Mouse (Mus musculus) cerebellum, adult 8-10 months (tissue): Measurements from ENCODE around the gene Prodh2.
"Not testable (repeated sequence)": the region's sequence is repeated elsewhere in the genome, so short reads cannot be mapped to it uniquely, and the experiment has no call there.

Source experiments
- DNase-seq: peaks from one replicate; pipeline ENCODE4 v3.0.0; 2022

Gene Prodh2

DNA sequence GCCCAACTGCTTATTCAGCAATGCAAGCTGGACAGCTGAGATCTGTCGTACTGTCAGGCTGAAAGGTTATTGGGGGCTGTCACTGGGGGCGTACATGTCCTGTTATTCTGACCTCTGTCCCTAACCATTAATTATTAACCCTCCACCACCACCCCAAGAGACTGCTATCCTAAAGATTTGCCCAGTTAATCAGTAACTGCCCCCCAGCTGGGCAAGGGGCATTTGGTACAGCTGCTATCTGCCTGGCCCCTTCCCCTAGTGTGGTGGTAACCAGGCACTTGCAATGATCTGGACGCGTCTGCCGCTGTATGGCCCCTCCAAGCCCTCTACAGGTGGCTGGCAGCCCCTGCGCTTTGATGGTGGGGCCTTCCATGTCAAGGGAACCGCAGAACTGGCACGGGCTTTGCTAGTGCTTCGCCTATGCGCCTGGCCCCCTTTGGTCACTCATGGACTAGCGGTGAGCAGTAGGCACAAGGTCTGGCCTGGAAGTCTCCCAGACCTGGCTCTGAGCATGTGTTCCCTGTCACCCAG, at the start of gene Prodh2:
Gene Prodh2 (plus strand): TSS at position 222 of the 531 bp plus-strand sequence.
- DNase-seq: no peak

DNA sequence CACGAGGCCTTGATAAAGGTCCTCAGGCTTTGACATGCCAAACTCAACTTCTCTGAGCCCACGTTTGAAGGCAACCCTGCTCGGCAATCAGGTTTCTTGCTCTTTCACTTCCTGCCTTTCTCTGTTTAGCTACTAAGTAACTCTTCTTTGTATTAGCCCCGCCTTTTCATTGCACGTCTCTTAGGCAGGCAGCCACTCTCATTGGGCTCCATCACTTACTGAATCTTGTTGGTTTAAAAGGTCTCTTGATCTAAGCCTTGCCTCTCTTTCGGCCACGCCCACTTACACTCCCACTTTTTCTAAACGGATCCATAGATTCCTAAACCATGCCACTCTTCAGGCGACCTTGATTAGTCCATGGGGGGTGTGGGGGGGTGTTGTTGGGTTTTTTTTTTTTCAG, 49.7 kb upstream of the Prodh2 start:
- DNase-seq: peak; percentile 19

DNA sequence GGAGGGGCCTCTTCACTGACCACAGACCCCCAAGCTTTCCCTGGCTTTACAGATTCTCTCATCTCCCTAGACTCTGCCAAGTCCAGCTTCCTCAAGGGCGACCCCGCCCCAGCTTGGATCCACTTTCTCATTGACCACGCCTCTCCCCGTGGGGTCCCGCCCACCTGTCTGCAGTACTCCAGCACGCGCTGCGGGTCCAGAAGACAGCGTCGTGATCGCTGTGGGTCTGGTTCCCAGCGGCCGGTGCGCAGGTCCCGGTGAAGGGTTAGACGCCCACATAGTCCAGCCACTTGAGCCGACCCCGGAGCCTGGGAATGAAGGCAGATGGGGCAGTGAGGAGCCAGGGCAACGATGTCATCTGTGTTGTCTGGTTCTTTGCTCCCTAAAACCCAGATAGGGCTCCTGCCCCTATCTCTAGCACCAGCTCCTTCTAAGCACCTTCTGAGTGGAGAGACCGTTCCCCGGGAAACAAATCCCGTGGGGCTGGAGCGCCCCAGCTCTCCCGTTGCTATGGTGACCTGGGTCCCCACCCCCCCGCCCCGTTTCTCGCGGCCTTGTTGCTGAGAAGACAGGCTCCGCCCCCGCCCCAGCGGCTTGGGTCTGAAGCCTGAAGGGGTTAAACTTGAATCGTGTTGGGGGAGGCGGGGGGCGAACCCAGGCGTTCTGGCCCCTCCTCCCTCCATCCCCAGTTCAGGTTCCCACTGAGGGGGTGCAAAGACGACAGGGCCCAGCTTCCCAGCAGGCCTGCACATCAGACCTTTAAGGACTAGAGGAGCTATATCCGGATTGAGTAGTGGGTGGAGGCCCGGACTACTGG, 49.1 kb upstream of the Prodh2 start:
- DNase-seq: peak; percentile 43

DNA sequence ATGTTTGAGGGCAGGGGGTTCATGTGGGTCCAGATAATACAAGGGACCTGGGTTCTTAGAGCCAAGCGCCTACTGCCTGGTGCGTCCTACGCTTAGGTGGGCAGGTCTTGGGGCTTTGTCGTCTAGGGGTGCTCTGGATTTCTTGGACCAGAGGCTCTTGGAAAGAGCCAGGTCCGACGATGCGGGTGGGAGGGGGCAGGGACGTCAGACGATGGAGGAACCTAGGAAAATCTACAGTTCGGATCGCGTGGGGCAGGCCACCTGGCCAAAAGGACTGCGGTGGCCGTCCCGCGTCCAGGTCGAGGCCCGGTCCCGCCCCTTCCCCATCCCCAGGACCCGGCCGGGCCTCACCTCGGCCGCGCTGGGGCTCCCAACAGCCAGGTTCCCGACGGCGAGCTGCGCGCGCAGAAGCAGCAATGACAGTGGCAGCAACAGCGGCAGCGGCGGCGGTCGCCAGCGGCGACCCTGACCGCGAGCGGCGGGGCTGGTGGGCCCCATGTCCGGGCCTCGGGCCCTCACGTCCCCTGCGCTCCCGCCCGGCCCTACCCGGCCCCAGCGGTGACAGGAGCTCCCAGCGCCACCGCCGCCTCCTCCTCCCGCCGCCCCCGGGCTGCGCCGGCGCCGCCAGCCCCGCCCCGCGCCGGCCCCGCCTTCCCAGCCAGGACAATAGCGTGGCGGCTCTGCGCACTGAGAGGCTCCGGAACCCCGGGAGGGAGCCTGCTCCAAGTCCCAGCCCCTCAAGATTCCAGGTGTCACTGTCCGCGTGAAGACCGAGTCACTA, 48.3 kb upstream of the Prodh2 start, which contains the start of gene Aplp1:
Gene Aplp1 (minus strand): TSS at position 565 of the 781 bp plus-strand sequence.
- peak; percentile 76 for DNase-seq

DNA sequence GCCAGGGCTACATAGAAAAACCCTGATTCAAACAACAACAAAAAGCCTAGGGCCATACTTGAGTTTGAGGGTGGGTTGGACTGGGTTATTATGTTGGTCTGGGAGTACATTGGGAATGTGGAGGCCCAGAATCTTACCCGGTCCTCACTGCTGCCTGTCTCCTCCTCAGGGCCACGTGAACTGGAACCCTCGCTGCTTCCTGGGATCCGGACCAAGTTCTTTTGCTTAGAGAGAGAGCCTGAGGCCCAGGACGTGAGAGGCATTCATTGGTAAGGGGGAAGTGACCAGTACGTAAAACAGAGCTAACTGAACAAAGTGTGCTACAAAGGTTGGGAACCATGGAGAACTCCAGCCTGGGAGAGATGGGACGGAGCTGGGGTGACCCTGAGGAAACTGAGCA, 43.2 kb upstream of the Prodh2 start:
- no peak for DNase-seq

DNA sequence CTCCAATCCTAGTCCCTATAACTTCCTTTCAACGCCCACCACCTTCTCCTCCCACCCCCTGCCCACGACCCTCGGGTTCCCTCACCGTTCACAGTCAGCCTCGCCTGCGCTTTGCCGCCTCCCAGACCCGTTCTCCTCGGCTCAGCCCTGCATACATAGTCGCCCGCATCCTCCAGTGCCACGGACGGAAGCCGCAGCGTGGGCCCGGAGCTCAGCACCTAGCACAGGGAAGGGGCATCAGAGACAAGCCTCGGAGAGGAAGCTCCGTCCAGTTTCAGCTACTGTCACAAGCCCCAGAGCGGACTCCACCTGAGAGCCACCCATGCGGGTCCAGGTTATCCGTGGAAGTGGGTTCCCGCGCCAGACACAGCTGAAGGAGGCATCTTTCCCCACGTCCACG, 40.1 kb upstream of the Prodh2 start:
- no peak for DNase-seq

DNA sequence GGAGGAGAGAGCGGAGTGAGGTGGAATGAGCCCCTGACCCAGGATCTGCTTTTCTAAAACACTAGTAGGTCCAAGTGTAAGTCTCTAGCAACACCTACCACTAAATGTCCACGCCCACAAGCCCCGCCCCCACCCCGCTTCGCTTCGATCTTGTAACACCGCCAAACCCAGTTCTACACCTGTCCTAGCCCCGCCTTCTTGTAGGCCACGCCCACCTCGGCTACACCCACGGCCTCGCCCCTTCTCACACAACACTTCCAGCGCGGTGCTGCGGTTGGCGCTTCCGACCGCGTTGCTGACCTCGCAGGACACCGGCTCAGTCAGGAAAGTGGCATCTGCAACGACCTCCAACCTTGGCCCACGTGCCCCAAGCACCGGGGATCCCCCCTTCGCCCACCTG, 39.7 kb upstream of the Prodh2 start:
- DNase-seq: no peak

DNA sequence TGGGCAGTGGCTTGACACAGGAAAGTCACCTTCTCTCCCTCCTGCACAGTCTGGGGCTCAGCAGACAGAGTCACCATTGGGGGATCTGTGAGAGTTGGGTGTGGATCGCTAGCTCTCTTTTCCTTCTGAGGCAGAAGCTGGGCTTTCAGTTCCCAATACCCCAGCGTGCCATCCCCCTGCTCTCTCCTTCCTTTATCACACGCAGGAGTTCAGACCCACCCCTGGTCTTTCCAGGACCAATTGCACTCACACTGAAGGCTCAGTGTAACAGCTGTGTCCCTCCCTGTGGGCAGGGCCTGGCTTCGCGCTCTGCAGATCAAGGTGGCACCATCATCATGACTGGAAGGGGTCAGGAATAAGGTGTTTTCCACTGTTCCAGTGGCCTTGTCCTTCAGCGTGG, 39.2 kb upstream of the Prodh2 start:
- DNase-seq: no peak

DNA sequence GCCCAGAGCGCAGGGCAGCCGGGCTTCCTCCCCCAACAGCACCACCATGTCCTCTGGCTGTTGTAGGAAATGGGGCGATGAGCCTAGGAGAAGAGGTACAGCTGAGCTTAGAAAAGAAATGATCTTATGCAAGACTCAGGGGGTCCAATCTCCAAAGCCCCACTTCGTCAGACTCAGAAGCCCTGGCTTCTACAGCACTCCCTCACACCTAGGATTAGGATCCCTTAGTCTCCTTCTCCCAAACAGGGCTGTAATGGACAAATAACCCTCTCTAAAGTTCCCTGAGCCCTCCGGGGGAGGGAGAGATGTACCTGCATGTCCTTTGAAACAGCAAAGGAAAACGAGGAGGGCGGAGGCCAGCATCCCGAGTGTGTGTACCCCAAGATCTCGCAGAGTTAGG, 36.9 kb upstream of the Prodh2 start:
- DNase-seq: no peak

DNA sequence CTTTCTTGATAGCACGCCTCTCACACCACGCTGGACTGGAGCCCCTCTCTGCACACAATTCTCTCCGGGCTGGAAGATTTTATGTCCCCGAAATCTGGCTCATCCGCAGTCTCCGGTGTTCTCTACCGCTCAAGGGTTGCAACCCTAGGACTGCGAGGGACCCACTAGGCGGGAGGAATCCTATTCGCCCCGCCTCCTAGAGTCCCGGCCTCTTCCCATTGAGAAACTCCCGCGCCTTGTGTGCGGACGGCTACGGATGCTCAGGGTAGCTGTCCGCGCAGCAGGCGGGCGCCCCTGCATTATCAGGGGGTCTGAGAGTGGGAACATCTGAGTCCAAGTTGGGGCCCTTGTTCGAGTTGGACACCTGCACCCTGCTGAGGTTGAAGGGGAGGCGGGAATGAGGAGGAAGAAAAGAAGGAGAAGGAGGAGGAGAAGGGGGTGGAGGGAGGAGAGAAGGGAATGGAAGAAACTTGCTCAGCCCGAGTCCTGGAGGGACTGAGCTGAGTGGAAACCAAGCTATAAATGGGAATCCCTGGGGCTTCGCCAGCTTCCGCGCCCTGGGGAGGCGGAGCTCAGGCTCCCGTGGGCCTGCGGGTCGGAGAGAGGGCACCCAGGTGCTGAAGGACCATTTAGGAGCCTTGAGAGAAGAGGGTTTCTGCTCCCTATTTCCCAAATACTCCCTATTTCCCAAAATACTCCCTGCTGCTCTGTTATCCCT, 36.4 kb upstream of the Prodh2 start:
- DNase-seq: no peak

DNA sequence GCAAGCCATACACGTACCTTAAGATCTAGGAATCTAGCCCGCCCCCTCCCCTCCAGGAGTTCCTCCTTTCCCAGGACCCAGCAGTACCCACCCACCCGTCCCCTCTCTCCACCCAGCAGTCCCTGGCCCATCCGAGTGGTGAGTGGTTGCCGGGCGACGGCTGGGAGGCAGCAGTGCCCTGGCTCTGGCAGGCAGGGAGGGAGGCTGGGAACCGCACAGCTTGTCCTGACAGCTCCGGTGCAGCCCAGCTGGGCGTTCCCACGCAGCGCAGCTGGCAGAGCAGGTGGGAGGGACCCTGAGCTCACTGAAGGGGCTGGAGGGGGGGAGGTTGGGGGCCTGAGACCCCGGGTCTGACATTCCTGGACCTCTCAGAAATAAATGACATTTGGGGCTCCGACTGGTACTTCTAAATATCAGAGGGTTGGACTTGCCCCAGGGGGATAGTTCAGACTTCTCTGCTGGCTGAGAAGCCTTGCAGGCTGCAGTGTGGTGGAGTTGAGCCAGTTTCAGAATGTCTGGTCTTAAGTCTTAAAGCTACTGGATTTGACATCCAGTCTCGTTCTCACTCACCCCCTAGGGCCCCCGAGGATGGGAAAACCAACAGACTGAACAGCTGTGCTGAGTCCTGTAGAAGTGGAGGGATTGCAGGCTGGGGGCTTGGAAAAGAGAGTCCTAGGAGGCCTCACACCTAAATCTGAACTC, 35.6 kb upstream of the Prodh2 start, which contains the start of the genes Kirrel2 and Nphs1:
Gene Kirrel2 (minus strand): TSS at position 62 of the 702 bp plus-strand sequence.
Gene Nphs1 (plus strand): TSS at position 687 of the 702 bp plus-strand sequence.
- DNase-seq: no peak

DNA sequence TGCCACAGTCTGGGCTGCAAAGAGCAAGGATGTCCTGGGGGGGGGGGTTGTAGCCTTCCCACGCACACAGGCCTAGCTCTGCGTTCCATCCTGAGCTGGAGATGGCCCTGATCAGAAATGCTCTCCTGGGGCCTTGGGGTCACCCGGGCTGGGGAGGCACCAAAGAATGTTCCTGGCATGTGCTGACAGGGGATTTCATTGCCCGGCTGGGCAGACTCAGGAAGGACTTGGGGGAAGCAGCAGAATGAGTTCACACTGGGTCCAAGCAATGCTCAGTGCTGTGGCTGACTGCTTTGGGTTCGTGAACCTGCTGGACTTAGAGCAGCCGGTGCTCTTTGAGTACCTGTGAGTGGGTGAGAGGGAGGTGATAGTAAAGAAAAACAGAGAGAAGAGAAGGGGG, 33.9 kb upstream of the Prodh2 start:
- DNase-seq: no peak

DNA sequence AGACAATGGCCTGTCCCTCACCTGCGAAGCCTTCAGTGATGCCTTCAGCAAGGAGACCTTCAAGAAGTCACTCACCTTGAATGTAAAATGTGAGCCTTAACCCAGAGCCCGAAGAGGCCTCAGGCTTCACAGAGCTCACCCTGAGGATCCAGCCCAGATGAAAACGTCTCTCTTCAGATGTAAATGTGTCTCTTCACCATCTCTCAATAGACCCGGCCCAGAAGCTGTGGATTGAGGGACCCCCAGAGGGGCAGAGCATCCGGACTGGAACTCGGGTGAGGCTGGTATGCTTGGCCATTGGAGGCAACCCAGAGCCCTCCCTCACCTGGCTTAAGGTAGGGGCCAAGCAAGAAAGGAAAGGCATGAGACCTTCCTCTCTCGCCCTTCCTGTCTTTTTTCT, 29.9 kb upstream of the Prodh2 start:
- DNase-seq: no peak

DNA sequence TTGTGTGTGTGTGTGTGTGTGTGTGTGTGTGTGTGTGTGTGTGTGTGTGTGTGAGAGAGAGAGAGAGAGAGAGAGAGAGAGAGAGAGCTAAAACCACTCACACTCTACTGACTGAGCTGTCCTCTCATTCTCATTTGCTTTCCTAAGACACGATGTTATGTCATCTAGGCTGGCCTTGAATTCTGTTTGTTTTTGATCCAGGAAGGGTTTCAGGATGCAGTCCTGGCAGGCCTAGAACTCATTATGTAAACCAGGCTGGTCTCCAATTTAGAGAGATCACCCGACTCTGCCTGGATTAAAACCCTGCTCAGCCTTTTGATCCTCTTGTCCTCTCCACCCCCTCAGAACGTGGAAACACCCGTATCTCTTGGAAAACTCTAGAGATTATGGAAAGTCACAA, 29.4 kb upstream of the Prodh2 start:
- DNase-seq: no peak

DNA sequence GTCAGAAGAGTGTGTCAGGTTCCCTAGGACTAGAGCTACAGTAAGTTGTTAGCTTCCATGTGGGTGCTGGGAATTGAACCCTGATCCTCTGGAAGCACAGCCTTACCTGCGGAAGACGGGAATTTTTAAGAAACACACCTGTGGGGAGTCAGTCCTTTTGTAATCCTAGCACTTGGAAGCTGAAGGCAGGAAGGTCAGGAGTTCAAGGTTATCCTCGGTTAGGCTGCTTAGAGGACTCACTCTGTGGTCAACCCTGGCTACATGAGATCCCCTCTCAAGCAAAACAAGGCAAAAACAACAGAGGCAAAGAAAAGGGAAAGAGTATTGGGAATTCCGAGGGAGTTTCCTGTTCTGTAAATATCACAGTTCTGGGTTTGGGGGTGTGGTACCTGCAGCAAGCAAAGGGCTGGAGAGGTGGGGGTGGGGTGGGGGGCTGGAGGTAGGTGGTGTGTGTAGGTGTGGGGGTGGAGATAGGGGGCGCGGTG, 28.6 kb upstream of the Prodh2 start:
- no peak for DNase-seq

DNA sequence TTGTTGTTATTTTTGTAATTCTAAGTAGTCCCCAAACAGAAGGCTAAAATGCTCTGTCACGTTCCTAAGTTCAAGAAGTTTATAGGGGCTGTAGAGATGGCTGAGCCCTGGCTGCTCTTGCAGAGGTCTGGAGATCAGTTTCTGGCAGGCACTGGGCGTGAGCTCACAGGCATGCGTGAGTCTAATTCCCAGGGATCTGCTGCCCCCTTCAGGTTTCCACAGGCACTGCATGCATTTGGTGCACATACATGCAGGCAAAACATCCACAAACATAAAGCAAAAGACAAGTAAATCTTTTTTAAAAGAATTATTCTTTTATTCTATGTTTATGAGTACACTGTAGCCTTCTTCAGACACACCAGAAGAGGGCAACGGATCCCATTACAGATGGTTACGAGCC, 21.0 kb upstream of the Prodh2 start:
- no peak for DNase-seq

DNA sequence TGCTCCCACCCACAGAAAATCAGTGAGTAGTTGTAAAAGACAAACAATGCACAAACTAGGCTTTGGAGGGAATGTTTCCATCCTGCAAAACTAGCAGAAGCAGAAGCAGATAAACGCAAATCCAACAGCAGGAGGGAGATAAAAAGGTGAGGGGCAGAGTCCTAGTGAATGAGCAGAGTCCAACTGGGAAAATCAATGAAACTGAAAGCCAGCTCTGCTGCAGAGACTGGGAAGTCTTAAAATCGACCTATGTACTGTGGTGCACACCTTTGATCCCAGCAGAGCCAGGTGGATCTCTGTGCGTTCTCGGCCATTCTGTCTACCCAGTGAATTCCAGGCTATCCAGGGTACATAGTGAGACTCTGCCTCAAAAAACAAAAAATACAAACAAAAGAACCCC, 18.4 kb upstream of the Prodh2 start:
- DNase-seq: no peak

DNA sequence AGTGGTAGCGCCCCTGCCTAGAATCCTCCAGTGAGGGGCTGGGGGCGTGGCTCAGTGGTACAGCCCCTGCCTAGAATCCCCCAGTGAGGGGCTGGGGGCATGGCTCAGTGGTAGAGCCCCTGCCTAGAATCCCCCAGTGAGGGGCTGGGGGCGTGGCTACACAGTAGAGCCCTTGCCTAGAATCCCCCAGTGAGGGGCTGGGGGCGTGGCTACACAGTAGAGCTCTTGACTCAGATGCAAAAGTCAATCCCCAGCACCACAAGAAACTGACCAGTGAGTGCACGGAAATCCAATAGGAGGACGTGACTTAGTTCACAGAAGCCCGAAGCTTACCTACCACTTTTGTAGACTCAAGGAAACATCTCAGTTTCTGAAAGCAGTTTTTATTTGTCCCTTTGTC, 17.3 kb upstream of the Prodh2 start:
- not testable (repeated sequence) for DNase-seq

DNA sequence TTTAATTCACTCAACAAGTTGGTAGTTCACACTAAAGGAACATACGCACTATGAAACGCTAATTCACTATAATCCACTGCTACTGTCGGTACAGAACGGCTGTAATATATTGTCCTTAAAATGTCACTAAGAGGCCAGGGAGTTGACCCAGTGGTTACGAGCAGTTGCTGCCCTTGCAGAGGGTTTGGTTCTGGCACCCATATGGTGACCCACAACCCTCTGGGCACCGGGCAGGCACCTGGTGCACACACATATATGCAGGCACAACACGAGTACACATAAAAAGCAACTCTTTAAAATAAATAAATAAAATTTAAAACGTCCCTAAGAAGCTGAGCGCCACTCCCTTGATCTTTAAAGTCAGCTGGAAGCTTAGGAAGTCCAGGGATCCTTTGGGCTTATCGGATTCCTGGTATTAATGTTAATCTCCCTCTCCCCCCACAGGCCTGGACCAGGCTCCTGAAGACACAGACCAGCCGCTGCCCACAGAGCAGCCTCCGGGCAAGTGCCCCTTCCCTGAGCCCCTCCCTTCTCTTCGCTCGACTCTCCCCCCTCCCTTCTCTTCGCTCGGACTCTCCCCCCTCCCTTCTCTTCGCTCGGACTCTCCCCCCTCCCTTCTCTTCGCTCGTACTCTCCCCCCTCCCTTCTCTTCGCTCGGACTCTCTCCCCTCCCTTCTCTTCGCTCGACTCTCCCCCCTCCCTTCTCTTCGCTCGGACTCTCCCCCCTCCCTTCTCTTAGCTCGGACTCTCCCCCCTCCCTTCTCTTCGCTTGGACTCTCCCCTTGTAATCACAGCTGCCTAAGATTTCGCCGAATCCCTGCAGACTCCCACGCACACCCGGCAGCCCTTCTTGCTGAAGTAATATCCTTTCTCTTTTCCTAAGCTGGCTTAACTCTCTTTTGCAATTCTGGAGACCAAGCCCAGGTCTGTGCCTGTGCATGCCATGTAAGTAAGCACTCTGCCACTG, 15.7 kb upstream of the Prodh2 start:
- no peak for DNase-seq

DNA sequence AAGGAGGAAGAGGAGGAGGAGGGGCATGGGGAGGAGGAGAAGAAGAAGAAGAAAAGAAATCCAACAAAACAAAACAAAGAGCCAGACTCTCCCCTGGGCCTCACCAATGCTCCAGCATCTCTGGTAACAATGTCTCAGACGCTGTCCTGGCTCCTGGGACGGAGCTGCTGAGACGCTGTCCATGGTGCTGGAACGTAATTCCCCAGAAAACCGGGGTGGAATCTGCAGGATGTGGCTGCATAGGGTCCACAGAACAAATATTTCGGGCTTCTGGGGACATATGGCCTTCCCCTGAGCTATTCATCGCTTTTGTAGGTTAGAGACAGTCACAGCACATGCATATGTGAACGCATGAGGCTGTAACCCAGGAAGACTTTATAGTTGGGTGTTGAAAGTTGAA, 9.2 kb upstream of the Prodh2 start:
- no peak for DNase-seq
